Mouse (Mus musculus) E14TG2a.4 (cell line): ENCODE measurements at regions not wholly inside any gene's neighbourhood (a gene's known extent, or its start where the extent isn't known, plus 50 kb on each side); places are given as distances from the start of the nearest gene placed in this dataset.

Source experiments
- H3K27me3 ChIP-seq: 2 replicates; pipeline ENCODE4 v1.6.1; 2014; ENCODE audit warnings: low read length, control low read depth; ENCODE audit not compliant: insufficient read depth
- H3K36me3 ChIP-seq: 2 replicates; pipeline ENCODE4 v1.6.1; 2014; ENCODE audit warnings: low read length, control low read depth; ENCODE audit not compliant: insufficient read depth
- H3K4me1 ChIP-seq: replicated peaks from 2 replicates; pipeline ENCODE4 v1.6.1; 2014; ENCODE audit warnings: low read depth, low read length, control low read depth
- H3K4me3 ChIP-seq: replicated peaks from 2 replicates; pipeline ENCODE4 v1.5.1; 2014; ENCODE audit warnings: mild to moderate bottlenecking, low read length
- H3K9me3 ChIP-seq: 2 replicates; pipeline ENCODE4 v1.6.1; 2014; ENCODE audit warnings: low read length, control low read depth
- CTCF ChIP-seq: conservative IDR thresholded peaks from 2 replicates; pipeline ENCODE4 v1.5.1; 2014; ENCODE audit warnings: low read length
- NANOG ChIP-seq: IDR thresholded peaks from 2 replicates; pipeline ENCODE4 v1.6.1; 2014; ENCODE audit warnings: borderline replicate concordance, low read length, mixed read lengths
- POU5F1 ChIP-seq: IDR thresholded peaks from 2 replicates; pipeline ENCODE4 v1.6.1; 2014; ENCODE audit warnings: low read length, borderline replicate concordance

GRCm38 (mm10) chr14:78172956-78173355 lies 84.1 kb upstream of the Fam216b start:
- Histone ChIP-seq H3K4me3 (no peak overlapping the region), H3K36me3 (no peaks in the 10 kb centered on the region), H3K9me3 (no peaks in the 10 kb centered on the region), H3K4me1 (peaks cover 15% of the 10 kb centered on the region), H3K27me3 (peaks cover 3% of the 10 kb centered on the region; the same call in 1 of the 2 replicates)
- TF ChIP-seq POU5F1 (no peak), CTCF (no peak), NANOG (no peak)

GRCm38 (mm10) chr14:78160819-78161218 lies 72.0 kb upstream of the Fam216b start:
- H3K27me3 ChIP-seq: no peaks in the 10 kb centered on the region
- peaks cover 19% of the 10 kb centered on the region for H3K9me3 ChIP-seq
- H3K4me1 ChIP-seq: no peaks in the 10 kb centered on the region
- no peak for TF ChIP-seq POU5F1
- no peak for TF ChIP-seq NANOG
- no peak for TF ChIP-seq CTCF
- no peak overlapping the region for H3K4me3 ChIP-seq
- no peaks in the 10 kb centered on the region for H3K36me3 ChIP-seq

GRCm38 (mm10) chr14:78159567-78159966 lies 70.8 kb upstream of the Fam216b start:
- Histone ChIP-seq H3K4me1 (no peaks in the 10 kb centered on the region), H3K27me3 (no peaks in the 10 kb centered on the region), H3K36me3 (no peaks in the 10 kb centered on the region), H3K4me3 (no peak overlapping the region), H3K9me3 (peaks cover 19% of the 10 kb centered on the region)
- no peak for TF ChIP-seq POU5F1
- TF ChIP-seq NANOG: no peak
- TF ChIP-seq CTCF: no peak

- H3K27me3 ChIP-seq: no peaks in the 10 kb centered on the region
- peaks cover 19% of the 10 kb centered on the region for H3K9me3 ChIP-seq
- TF ChIP-seq CTCF (no peak), NANOG (no peak), POU5F1 (no peak)
- no peaks in the 10 kb centered on the region for H3K36me3 ChIP-seq
- H3K4me1 ChIP-seq: peaks cover 4% of the 10 kb centered on the region
- H3K4me3 ChIP-seq: no peak overlapping the region
Observed at GRCm38 (mm10) chr14:78157660-78158059, 68.9 kb upstream of the Fam216b start.

DNA sequence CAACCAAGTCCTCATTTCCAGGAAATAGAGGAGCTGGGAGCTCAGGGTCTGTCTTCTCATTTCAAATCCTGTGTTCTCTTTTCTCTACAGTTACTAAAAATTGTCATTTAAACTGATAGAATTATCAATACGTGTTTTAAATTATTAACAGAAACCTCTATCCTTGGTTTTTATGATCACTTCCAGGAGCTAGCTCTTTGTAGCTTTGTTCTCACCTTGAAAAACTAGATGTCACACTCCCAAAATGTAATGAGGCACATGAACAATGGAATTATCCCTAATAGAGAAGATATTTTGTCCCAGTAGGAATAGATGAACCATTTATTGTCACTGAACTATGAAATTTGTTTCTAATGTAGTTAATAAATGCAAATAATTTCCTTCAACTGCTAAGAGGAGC lies 60.0 kb upstream of the Fam216b start:
- Histone ChIP-seq H3K4me1 (peaks cover 39% of the 10 kb centered on the region), H3K9me3 (peaks cover 10% of the 10 kb centered on the region), H3K36me3 (no peaks in the 10 kb centered on the region), H3K4me3 (no peak overlapping the region), H3K27me3 (no peaks in the 10 kb centered on the region)
- TF ChIP-seq NANOG (no peak), CTCF (no peak), POU5F1 (no peak)

DNA sequence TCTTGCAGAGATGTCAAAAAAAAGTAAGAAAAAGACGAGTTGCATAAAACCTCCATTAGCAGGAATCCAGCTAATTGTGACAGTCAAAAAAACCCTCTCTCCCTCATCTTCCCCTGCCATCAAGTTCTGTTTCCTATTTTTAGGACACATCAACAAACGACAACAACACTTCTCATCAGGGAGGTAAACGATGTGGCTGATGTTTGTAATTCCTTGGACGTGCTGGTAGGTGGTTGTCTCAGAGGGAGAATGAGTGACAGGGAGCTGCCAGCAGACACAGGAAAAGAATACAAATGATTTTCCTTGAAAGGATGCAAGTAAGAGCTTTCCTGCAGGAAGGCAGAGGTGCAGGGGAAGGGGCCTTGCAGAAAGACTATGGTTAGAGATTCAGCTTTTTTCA lies 54.9 kb upstream of the Fam216b start:
- Histone ChIP-seq H3K4me1 (peaks cover 15% of the 10 kb centered on the region), H3K36me3 (no peaks in the 10 kb centered on the region), H3K27me3 (no peaks in the 10 kb centered on the region), H3K4me3 (no peak overlapping the region), H3K9me3 (peaks cover 10% of the 10 kb centered on the region)
- TF ChIP-seq NANOG (no peak), CTCF (no peak), POU5F1 (no peak)
